Mouse (Mus musculus) right cerebral cortex, adult 18-20 months (tissue): Measurements from ENCODE around the gene Pth1r.

Experiments used
- DNase-seq: peaks from one replicate; pipeline ENCODE4 v3.0.0; 2022; ENCODE audit warnings: mixed read lengths

Pth1r gene

DNA sequence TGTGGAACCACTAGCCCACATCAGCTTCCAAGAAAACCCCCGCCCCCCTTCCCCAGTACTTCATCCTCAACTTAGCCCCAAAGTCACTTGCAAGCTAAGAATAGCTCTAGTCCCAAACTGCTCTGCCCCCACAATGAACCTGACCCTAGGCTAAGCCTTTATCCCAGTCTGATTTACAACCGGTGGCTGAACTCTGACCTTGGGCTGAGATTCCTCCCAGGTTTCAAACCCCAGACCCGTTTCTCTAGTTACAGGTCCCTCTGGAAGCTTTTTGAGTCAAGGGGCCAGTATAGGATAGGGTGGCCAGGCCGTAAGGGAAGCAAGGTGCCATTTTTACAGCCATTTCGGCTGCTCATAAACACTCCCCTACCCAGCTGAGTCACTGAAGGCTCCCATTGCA lies 707 bp downstream of the Pth1r start:
- DNase-seq, result no peak

DNA sequence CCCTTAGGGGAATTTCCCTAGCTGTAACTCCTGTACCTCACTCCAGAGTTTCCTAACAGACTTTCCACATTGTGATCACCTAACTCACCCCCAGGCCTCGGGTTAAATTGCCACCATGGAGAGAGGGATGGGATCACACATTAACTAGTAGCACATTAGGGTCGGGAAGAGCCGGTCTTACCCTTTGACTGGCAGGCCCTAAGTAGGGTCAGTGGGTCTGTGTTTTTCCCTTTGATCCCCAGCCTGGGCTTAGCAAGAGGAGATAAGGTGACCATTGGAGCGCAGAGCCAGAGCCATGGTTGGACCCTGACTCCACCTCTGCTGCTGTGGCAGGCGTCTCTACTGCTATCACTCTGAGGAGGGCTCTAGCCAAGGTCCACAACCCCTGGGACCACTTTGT lies 1.2 kb downstream of the Pth1r start:
- DNase-seq, result no peak

DNA sequence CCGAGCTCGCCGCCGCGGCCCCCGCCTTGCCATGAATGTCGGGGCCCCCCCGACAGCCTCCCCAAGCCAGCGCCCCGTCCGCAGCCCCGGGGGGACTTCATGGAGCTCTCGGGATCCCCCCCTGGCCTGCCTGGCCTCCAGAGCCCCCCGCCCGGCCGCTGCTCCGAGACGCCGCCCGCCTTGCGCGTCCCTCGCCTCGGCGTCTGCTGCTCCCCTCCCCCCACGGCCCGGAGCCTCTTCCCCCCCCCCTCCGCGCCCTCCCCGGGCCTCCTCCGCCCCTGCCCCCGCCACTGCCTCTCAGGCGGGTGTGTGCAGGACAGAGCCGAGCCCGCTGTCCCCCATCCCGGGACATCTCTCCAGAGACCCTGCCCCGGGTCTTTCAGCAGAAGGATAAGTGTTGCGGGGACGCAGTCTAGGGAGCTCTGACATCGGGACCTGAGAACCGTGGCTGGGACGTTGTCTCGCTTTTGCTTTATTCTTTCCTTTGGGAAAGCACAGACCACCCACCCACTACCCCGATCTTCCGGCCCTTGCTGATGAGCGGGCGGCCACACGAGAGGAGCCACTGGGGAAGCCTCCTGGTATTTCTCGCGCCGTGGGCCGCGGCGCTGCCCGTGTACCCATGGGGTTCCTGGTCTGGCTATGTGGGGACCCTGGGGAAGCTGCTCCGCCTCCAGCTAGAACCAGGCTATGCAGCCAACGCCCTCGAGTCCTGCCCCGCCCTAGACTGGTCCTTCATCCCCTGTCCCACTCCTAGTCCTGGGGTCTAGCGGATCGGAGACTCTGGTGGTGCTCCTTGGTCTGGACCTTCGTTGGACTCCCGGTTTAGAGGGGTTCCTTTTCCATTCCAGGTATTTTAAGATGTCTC lies 3.3 kb downstream of the Pth1r start:
- no peak for DNase-seq

DNA sequence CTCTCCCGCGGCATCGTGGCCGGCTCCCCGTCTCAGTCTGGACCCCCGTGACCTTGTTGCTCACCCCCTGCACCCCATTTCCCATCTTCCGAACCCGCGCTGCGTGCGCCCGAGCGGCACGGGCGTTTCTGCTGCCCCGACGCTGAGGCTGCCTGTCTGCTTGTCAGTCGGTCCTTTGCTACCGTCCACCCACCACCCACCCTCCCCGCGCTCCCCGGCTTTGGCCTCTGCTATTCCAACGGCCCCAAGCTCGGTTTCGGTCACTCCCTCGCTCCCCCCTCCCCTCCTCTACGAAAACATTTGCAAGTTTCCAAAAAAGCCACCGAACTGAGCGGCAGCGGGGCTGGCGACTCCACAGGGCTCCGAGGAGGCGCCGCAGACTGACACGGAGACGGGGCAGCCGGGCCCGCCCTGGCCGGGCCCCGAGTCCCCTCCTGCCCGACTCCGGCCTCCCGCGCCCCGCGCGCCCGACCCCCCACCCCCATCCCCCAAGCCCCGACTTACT lies 3.9 kb downstream of the Pth1r start:
- no peak for DNase-seq

DNA sequence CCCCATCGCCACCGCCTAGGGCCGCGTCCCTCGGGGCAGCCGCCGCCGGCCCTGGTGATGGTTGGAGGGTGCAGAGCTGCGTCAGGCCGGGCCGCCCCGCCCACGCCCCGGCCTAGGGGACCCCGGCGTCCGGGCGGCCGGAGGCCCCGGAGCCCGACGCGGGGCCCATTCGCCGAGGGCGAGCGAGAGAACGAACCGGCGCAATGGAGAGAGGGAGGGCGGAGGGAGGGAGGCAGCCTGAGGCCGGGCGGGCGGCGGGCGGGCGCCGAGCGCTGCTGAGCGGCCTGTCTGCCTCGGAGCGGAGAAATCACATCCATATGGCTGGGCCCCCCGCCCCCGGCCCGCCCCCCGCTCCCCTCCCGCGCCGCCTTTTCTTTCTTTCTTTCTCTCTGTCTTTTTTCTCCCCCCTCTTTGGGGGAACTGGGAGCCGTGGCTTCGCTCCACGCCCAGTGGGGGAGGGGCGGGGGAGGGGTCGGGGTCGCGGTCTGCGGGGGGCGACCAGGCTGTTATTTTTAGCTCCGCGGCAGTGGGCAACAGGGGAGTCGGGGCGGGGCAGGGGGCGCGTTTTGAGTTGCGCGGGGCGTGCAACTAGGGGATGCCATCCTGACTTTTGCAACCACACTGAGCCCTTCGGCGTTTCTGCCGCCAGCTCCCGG lies 4.5 kb downstream of the Pth1r start:
- no peak for DNase-seq

DNA sequence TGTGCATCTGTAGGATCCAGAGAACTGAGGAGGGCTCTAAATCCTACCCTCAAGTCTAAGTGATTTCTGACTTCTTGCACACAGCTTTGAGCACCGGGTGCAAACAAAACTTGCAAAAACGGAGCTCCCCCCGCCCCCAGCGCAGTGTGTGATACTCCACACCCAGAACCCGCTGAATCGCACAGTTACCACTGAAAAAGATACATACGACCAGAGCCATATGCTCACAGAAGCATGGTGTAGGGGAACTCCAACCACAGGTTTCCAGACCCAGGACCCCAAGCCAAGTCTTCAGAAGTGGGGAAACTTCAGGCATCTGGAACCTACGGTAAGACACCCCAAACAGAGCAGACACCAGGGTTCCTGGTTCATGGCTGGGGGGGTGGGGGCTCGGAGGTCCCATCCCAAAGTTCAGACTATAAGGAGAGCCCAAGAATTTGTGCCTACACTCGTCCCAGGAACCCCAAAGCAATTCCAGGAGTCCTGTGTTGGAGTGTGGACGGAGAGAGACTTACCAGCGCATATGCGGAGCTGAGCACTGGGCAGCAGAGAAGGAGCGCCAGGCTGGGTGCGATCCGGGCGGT lies 5.1 kb downstream of the Pth1r start, which contains the start of gene Myl3:
TSS of gene Myl3 (plus strand) at position 151 of the 584 bp plus-strand sequence.
- DNase-seq, result no peak

DNA sequence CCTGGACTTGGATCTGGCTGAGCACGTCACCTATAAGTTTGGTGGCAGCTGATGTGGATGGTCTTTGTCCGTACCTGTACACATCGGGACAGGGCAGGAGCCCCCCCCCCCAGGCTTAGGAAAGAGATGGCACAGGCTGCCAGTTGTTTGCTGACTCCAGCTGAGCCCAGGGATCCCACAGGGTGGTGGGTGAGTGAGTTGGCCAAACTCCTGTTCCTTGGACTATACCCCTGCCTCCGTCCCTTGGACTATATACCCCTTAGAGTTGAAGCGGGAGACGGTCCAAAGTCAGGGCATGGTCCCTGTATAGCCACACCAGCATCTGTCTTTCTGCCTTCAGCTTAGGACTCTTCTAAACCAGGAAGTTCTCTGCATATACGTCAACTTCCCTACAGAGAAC lies 7.0 kb downstream of the Pth1r start:
- DNase-seq, result no peak

DNA sequence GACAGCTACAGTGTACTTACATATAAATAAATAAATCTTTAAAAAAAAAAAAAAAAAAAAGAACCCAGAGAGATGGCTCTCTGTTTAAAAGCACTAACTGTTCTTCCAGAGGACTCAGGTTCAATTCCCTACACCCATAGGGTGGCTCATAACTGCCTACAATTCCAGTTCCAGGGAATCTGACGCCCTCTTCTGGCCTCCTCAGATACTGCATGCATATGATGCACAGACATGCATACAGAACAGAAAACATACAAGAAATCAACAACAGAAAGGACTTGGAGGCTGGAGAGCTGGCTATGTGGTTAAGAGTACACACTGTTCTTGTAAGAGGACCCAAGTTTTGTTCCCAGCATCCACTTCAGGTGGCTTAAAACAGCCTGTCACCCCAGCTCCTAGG lies 8.9 kb downstream of the Pth1r start:
- DNase-seq, result no peak

DNA sequence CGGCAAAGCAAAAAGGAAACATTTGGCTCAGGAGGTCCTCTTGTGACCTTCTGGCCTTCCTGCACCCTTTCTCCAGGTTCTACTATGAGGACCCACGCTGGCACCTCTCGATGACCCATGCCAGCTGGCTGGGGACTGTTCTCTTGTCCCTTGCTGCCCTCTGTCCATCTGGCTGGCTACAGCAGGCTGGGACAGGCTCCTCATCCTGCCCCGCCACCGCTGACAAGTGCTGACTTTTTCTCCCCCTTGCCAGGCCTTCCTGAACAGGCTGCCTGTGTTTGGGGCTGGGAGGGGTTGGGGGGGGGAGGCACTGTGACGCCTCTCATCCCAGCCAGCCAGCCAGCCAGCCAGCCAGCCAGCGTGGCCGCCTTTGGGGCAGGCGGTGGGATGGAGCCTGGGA lies 10.6 kb downstream of the Pth1r start:
- DNase-seq, result no peak

DNA sequence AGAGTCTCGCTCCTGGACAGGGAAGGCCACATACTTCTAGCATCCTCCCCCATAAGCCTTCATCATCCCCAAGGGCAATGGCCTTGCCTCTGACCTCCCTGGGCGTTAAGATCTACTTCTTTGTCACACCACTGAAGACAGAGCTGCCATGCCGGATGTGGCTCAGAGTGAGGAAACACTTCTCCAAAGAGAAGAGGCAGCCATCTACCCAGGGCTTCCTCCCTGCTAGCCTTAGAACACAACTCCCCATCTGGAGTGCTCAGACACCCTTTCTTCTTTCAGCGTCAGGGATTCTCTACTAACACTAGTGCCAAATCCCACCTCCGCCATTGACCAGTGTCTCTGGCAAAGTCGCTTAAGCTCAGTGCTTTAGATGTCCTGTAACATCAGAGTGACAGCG lies 12.8 kb downstream of the Pth1r start:
- DNase-seq, result no peak

DNA sequence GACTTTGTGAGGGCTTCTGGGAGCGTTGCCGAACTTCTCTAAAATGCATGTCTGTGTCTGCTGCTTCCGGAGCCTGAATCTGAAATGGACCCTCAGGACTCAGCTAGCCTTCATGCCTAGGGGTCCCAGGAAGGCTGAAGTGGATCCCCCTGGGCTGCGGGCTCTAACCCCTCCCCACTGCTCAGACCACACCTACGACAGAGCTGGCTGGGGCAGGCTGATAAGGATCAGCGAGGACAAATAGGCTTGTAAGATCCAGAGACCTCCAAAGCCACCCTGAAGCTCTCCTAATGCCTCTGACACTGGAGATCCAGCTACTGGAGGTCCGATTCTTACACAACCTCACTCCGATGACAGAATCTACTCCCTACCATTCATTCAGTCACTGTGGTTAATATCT lies 13.8 kb downstream of the Pth1r start:
- DNase-seq, result no peak

DNA sequence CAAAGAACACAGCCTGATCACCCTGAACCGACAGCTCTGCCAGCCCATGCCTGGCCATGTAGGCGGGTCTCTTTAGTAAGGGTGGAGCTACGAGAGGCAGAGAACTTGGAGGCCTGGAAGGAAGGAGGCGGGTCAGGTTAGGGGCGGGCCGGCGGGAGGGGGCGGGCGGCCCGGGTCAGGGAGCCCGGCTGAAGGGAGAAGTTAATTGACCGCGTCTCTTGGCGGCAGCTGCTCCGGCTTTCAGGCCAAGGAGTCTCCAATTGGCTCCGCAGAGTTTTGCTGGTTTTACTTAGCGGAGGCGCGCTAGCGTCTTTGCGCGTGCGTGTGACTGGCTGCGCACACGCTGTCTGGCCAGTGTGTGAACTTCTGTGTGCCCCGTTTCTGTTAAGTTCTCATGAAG lies 14.3 kb downstream of the Pth1r start:
- DNase-seq, result peak; percentile 50

DNA sequence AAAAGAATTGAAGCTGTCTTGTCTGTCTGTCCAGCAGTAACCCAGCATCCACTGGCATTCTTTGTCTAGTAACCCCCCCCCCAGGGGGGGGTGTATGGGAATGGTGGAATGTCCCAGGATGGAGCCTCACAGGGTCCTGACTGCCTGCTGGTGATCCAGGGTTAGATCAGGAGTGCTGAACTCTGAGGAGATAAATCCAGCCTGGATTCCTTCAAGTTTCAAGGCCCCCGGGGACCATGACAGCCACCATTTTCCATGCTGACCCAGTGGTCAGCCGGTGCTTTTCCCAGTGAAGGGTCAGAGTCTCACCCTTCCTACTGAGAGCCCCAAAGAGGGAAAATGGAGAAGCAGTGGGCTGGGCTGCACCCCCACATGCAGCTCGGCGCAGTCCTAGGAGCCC lies 15.1 kb downstream of the Pth1r start:
- no peak for DNase-seq

DNA sequence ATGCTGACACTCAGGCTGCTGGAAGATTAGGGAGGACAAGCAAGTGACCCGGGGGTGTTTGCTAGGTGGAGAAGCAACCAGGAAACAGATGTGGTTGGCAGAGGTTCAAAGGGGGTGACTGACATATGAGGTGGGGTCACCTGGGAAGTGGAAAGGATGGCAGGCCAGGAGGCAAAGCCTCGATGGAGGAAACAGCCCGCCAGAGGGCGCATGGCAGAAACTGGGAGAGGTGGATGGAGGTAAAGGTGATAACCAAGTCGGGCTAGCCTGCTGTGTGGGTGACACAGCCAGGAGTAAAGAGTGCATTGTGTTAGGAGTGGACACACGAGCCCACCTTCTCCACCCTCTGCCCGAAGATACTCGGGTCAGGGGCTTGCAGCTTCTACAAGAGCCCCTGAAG lies 17.1 kb downstream of the Pth1r start:
- peak; percentile 39 for DNase-seq

DNA sequence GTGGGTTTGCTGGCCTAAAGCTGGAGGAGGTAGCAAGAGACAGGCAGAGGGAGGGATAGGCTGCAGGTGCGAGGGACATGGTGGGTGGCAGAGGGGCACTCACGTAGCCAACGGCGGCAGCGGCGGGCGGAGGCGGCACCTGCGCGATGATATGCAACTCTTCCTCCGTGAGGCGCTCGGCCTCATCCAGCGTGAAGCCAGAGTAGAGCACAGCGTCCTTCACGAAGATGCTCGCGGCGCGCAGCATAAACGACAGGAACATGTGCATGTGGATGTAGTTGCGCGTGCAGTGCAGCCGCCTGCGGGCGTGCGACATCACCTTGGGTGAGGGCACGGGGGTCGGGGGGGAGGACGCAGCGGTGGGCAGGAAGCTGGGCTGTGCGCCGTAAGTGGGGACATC lies 20.1 kb downstream of the Pth1r start:
- DNase-seq, result peak; percentile 21

DNA sequence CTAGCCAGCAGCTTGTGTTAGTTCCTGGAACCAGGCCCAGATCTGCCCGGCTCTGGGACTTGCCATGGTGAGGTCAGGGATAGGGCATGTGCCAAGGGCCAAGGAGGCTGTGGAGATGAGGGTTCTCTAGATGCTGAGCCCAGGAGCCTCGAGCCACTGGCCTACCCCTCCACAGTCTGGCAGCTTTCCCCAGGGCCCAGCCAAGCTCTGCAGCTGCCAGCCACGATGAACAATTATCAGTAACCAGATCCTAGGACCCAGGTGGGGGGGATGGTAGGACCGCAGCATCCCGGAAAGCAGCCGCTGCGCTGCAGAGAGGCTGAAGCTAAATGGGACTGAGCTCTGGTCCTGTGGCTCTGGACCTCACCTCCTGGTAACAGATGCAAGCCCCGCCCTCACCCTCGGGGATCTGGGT lies 21.2 kb downstream of the Pth1r start:
- peak; percentile 32 for DNase-seq

DNA sequence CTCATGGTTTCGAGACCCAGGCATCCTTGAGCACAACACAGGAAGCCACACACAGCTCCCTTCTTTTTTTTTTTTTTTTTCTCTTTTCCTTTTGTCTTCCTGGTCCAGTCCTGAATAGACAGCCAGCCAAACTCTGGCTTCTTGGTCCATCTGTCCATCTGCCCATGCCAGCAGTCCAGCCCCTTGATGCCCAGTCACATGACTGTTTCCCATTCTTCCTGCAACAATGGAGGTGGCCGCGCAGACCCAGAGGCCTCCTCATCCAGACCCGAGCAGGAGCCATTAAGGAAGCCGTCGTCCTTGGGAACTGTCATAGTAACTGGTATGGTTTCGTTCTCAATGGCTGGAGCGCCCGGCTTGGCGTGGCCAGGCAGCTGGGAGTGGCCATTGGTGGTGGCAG lies 24.9 kb downstream of the Pth1r start:
- DNase-seq, result no peak

DNA sequence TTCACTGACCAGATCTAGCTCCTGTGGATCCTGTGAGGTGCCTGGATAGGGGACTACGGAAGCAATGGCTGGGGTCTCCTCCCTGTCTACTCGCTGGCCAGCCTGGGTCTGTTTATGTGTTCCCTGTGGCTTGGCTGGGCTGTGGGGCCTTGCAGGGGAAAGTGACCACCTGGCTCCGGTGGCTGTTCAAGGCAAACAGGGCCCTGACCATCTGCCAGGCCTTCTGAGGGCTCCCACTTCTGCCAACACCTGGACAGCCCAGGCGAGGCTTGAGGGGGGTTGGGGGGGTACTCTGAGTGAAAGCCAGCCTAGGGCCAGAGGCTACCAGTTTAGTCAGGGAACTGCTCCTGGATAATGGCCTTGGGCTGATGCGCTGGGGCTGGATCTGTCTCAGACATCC lies 27.0 kb downstream of the Pth1r start:
- DNase-seq, result no peak

DNA sequence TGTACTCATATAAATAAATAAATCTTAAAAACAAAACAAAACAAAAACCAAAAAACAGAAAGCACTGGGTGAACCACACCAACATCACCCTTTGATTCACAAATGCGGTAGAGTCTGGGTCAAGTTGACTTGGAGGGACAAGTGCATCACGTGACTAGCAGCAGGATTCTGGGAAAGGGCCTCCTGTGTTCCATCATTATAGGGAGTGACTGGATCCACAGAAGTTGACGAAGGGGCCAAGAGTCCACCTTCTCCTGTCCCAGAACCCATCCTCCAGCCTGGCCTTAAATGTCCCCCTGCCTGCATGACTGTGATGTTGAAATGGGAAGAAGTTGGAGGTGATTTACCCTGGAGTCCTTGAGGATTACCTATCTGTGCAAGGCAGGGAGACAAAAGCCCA lies 28.1 kb downstream of the Pth1r start:
- DNase-seq, result no peak

DNA sequence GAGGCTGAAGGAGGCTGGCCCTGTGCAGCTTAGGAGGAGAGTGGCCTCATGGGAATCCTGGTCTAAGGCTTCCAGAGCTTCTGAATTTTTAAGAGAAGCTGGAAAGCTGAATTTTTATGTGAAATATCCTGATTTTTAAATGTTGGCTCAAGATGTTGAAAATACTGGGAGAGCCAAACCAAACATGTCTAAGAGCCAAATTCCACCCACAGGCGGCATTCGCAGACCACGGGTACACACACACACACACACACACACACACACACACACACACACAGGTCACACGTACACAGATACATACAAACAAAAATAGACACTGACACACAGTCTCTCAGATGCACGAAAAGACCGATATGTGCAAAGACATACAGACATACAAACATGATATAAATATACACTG lies 28.9 kb downstream of the Pth1r start:
- no peak for DNase-seq

DNA sequence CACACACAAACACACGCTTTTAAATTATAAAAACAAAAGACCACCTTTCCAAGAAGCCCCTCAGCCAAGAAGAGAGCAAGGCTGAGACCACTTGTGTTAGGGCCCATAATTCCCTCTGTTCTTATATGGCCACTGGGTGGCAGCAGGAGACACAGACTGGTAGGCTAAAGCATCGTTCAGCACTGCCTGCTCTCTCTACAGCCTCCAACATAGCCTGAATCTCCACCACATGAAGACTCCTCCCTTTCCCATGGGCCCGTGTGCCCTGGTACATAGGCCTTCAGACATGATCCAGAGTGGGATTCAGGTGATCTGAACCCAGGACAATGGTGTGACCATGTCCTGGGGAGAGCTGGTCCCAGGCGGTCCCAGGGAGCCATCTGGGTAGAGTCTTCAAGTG lies 30.2 kb downstream of the Pth1r start:
- peak; percentile 63 for DNase-seq

DNA sequence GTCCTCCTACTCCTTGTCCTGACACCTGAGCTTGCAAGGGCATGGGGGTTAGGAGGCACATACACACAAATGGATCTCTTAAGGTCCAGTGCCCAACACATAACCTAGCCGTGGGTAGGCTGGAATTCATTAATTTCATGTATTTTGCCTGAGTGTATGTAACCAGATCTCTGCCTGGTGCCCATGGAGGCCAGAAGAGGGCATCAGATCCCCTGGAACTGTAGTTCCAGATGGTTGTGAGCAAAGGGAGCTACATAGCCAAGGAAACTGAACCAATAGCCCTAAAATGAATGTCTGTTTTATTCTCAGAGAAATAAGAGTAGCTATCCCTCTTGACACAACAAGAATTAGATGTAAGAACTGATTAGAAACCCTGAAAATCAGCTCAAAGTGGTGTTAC lies 31.5 kb downstream of the Pth1r start:
- DNase-seq, result no peak

DNA sequence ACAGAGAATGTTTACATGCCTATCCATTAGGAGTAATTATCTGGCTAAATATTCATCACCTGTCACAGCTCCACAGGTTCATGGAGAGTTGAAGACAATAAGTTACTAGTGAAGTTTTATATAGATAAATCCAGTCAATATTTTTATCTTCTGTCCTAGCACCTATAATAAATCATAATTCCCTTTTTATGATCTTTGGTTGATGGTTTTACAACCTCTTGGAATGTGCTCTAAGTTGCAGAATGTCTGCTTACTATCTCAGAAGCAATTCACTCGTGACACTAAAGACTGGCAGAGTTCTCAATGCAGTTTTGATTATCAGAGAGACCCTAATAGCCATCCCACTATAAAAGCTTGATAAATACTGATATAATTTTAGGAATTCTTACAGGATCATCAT lies 33.6 kb downstream of the Pth1r start:
- DNase-seq, result no peak

DNA sequence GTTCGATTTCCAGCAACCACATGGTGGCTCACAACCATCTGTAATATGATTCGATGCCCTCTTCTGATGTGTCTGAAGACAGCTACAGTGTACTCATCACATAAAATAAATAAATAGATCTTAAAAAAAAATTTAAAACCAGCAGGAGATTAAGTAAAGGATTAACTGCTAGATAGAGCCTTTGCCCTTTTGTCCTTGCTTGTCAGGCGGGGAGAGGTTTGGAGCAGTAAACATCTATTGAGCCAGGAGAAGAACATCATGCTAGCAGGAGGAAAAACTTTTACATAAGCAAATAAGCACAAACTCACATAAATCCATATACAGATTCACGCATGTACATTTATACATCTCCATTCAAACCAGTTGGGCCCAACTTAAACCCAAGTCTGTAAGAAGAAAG lies 34.4 kb downstream of the Pth1r start:
- no peak for DNase-seq
